Mouse (Mus musculus): ENCODE results near the gene Kcnf1.

DNA sequence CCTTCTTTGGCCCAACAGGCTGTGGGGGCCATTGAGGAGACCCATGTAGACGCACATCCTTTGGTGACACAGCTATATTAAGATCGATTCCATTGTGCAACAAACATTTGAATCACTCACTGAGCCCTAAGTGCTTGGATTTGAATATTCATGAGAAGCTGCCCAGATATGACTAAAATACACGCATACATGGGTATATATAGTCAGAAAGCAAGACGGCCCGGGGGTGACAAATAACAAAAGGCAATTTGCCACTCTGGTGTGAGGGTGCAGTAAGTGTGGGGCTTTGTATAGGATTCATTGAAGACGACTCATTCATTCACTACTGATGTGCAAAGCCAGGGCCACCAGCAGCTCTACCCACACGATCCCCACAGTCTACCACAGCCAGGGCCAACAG, 17.1 kb downstream of the Kcnf1 start:
- TF ChIP-seq CHD2 (IDR thresholded peaks at IDR 0.05; ENCODE audit: low read depth, low read length) (no peak), MAFK (IDR thresholded peaks at IDR 0.05; ENCODE audit: insufficient read depth, low read depth, low read length) (no peak), ZNF384 (IDR thresholded peaks at IDR 0.05; ENCODE audit: low read depth, low read length) (no peak)

Measured in ES-E14 (cell line).